Mouse (Mus musculus) forebrain, embryonic 16.5 days (tissue): Measurements from ENCODE around the gene Snx27. TPM values are rescaled to one million over a fixed set of nuclear protein-coding genes. Genes with fewer than 3 reads are reported as not detected.

Experiments
- ATAC-seq: fragments of 200-750 bp; cut with Nextera tagmentation; 2 replicates; pipeline ENCODE4 v1.8.0; 2017; ENCODE audit warnings: mild to moderate bottlenecking, moderate library complexity
- H3K27ac ChIP-seq: fragments of 300-500 bp; sonication (generic); 2 replicates; pipeline ENCODE4 v1.5.1; 2014; ENCODE audit warnings: low read length, control low read depth
- H3K27me3 ChIP-seq: fragments of 300-500 bp; sonication (generic); replicated peaks from 2 replicates; pipeline ENCODE4 v1.6.1; 2014; ENCODE audit warnings: low read length; ENCODE audit not compliant: control insufficient read depth, insufficient read depth
- H3K36me3 ChIP-seq: fragments of 300-500 bp; sonication (generic); 2 replicates; pipeline ENCODE4 v1.6.1; 2014; ENCODE audit not compliant: control insufficient read depth, insufficient read depth
- H3K4me1 ChIP-seq: fragments of 300-500 bp; sonication (generic); replicated peaks from 2 replicates; pipeline ENCODE4 v1.6.1; 2014; ENCODE audit warnings: low read length; ENCODE audit not compliant: control insufficient read depth, insufficient read depth
- H3K4me2 ChIP-seq: fragments of 300-500 bp; sonication (generic); 2 replicates; pipeline ENCODE4 v1.6.1; 2014; ENCODE audit warnings: mild to moderate bottlenecking, low read length, control low read depth
- H3K4me3 ChIP-seq: fragments of 300-500 bp; sonication (generic); replicated peaks from 2 replicates; pipeline ENCODE4 v1.5.1; 2014; ENCODE audit warnings: mild to moderate bottlenecking, low read length, control low read depth
- H3K9ac ChIP-seq: fragments of 300-500 bp; sonication (generic); replicated peaks from 2 replicates; pipeline ENCODE4 v1.6.1; 2014; ENCODE audit warnings: low read depth, low read length, control low read depth
- H3K9me3 ChIP-seq: fragments of 300-500 bp; sonication (generic); 2 replicates; pipeline ENCODE4 v1.6.1; 2016; ENCODE audit warnings: low read length; ENCODE audit not compliant: control insufficient read depth
- WGBS: fragments of 180-500 bp; shearing (Covaris S2); extraction: QIAGEN DNeasy Blood & Tissue Kit; methylation state at CpG from one replicate; pipeline ENCODE4 v1.1.7; 2014; 5-methylcytosine and 5-hydroxymethylcytosine counted together
- polyA plus RNA-seq: library from polyadenylated mRNA; unstranded; fragments of >200 nt; fragmentation: Nextera tagmentation; extraction: Ambion mirVana; gene quantifications from 2 replicates; pipeline ENCODE4 v1.2.1, GENCODE M21; 2015

Gene Snx27
- polyA plus RNA-seq, 1 experiment from 2014 or later, result 85.2 TPM

DNA sequence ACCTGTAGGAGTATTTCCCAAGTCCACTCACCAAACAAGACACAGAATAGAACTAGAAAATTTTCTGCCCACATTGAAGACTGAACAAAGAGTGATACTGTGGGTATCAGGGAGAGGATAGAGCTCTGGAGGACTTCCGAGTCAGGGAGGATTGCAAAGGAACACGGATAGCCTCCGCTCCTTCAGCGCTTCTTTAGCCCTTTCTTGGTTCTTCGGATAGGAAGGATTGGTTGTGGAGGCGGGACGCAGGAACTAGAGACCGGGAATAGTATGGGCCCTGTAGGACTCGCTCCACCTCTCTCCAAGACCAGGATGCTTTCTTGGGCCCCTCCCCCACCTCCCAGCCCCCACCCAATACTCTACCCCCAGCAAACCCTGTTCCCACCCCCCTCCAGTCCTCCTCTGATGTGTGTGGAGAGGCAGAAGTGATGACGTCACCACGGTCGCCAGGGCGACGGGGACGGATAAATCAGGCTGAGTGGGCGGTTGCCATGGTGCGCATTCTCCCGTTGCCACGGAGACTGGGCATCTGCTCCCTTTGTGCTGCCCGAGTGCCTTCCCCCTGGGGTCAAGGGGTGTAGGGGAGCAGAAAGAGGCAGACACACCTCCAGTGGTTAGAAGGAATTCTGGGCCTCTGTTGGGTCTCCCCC is 98.6 kb downstream of the Snx27 start:
- H3K4me2 ChIP-seq, result peak overlapping the region; percentile 49
- peak overlapping the region; percentile 82 for H3K27ac ChIP-seq
- 4% methylated on average over 20 of the region's 20 CpGs for WGBS
- H3K4me3 ChIP-seq, result peak overlapping the region; percentile 27
- H3K4me1 ChIP-seq, result peaks cover 84% of the 10 kb centered on the region
- peak; percentile 88 for ATAC-seq
- H3K9me3 ChIP-seq, result no peaks in the 10 kb centered on the region
- no peaks in the 10 kb centered on the region for H3K27me3 ChIP-seq
- H3K9ac ChIP-seq, result peak overlapping the region; percentile 43
- H3K36me3 ChIP-seq, result peaks cover 25% of the 10 kb centered on the region

GRCm38 (mm10) chr3:94482764-94483385 is 99.6 kb downstream of the Snx27 start:
- no peak overlapping the region for H3K9ac ChIP-seq
- peaks cover 84% of the 10 kb centered on the region for H3K4me1 ChIP-seq
- ATAC-seq, result no peak
- 84% methylated on average over 17 of the region's 17 CpGs for WGBS
- no peaks in the 10 kb centered on the region for H3K9me3 ChIP-seq
- peak overlapping the region; percentile 19 for H3K4me2 ChIP-seq
- H3K27ac ChIP-seq, result peak overlapping the region; percentile 44
- peaks cover 20% of the 10 kb centered on the region for H3K36me3 ChIP-seq
- H3K27me3 ChIP-seq, result no peaks in the 10 kb centered on the region
- H3K4me3 ChIP-seq, result no peak overlapping the region

GRCm38 (mm10) chr3:94481429-94481828 is 101.1 kb downstream of the Snx27 start:
- Histone ChIP-seq H3K27ac (no peak overlapping the region), H3K4me2 (no peak overlapping the region), H3K9ac (0 out of 2 replicates have a peak overlapping the region, but pooled peaks have one; percentile 6), H3K4me3 (no peak overlapping the region), H3K27me3 (no peaks in the 10 kb centered on the region), H3K4me1 (peaks cover 83% of the 10 kb centered on the region), H3K9me3 (no peaks in the 10 kb centered on the region), H3K36me3 (peaks cover 10% of the 10 kb centered on the region)
- WGBS, result 70% methylated on average over 4 of the region's 4 CpGs
- no peak for ATAC-seq

- WGBS, result 18% methylated on average over 16 of the region's 16 CpGs
- ATAC-seq, result no peak
- Histone ChIP-seq H3K4me1 (peaks cover 73% of the 10 kb centered on the region), H3K27me3 (no peaks in the 10 kb centered on the region), H3K27ac (no peak within 1 kb of the TSS; the same call in 1 of the 2 replicates), H3K4me2 (peak within 1 kb of the TSS; percentile 89), H3K9ac (peak within 1 kb of the TSS; percentile 97), H3K36me3 (peaks cover 10% of the 10 kb centered on the region), H3K4me3 (peak within 1 kb of the TSS; percentile 75), H3K9me3 (no peaks in the 10 kb centered on the region)
Measured at GRCm38 (mm10) chr3:94480291-94480884, 102.1 kb downstream of the Snx27 start, which contains the start of gene Riiad1. TSS of gene Riiad1 (minus strand) at chr3:94480341.

DNA sequence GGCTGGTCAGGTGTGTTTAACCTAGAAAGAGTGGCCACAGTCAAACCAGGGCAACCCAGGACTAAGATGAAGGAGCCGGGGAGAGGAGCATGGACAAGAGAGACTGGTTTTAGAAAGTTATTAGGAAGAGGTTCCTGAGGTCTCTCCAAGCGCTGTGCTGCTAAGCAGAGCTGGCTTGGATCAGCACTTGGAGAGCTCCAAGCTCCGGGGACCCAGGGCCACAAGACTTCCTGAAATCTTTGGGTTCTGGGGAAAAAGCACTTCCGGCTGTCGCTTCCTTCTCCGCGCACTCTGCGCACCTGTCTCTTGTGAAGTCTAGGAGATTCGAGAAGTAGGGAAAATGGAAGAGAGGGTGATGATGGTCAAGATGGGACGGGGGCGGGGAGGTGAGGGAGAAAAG is 103.0 kb downstream of the Snx27 start:
- Histone ChIP-seq H3K27ac (no peak overlapping the region; the same call in 1 of the 2 replicates), H3K9me3 (no peaks in the 10 kb centered on the region), H3K4me2 (peak overlapping the region; percentile 89), H3K27me3 (no peaks in the 10 kb centered on the region), H3K9ac (peak overlapping the region; percentile 97), H3K4me3 (peak overlapping the region; percentile 75), H3K36me3 (peaks cover 10% of the 10 kb centered on the region), H3K4me1 (peaks cover 65% of the 10 kb centered on the region)
- ATAC-seq, result no peak
- 21% methylated on average over 11 of the region's 11 CpGs for WGBS

- 6% methylated on average over 9 of the region's 9 CpGs for WGBS
- Histone ChIP-seq H3K4me1 (peaks cover 60% of the 10 kb centered on the region), H3K36me3 (peaks cover 10% of the 10 kb centered on the region)
Measured at GRCm38 (mm10) chr3:94478591-94479169, 103.8 kb downstream of the Snx27 start.

DNA sequence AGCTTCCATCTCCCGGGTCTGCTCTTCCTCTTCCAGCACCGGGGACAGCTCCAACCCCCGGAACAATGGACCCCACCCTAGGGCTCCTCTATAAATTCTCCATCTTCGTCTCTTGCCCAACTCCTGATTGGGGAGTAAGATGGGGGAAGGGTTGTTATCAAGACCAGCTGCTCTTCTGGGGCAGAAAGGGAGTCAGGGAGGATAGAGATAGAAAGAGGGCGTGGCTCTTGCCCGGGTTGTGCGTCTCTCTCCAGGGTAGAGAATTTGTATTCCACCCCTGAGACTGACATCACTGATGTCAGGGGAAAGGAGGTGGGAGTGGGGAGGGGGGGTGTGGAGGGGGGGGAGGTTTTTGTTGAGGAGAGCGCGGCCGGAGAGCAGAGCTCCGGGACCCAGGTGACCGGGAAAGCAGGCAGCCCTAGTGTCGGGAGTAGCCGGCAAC is 104.5 kb downstream of the Snx27 start, which contains the start of gene Celf3:
Gene Celf3 (plus strand): TSS at position 315 of the 442 bp plus-strand sequence.
- Histone ChIP-seq H3K4me3 (peak within 1 kb of the TSS; percentile 75), H3K9me3 (no peaks in the 10 kb centered on the region), H3K27me3 (no peaks in the 10 kb centered on the region), H3K9ac (peak within 1 kb of the TSS; percentile 97), H3K27ac (peak within 1 kb of the TSS; percentile 95), H3K4me2 (peak within 1 kb of the TSS; percentile 89), H3K36me3 (peaks cover 10% of the 10 kb centered on the region), H3K4me1 (peaks cover 58% of the 10 kb centered on the region)
- peak; percentile 94 for ATAC-seq
- WGBS, result 0% methylated on average over 14 of the region's 14 CpGs

More at GRCm38 (mm10) chr3:94478591-94479169, 103.8 kb downstream of the Snx27 start:
- H3K4me2 ChIP-seq, result peak overlapping the region; percentile 89
- H3K4me3 ChIP-seq, result peak overlapping the region; percentile 75
- peak; percentile 19 for ATAC-seq
- H3K9me3 ChIP-seq, result no peaks in the 10 kb centered on the region
- H3K27me3 ChIP-seq, result no peaks in the 10 kb centered on the region
- peak overlapping the region; percentile 95 for H3K27ac ChIP-seq
- peak overlapping the region; percentile 97 for H3K9ac ChIP-seq

- ATAC-seq, result peak; percentile 24
- peaks cover 58% of the 10 kb centered on the region for H3K4me1 ChIP-seq
- WGBS, result 12% methylated on average over 4 of the region's 4 CpGs
Measured at GRCm38 (mm10) chr3:94477444-94477843, 105.1 kb downstream of the Snx27 start.

More at GRCm38 (mm10) chr3:94477444-94477843, 105.1 kb downstream of the Snx27 start:
- Histone ChIP-seq H3K27me3 (no peaks in the 10 kb centered on the region), H3K4me3 (peak overlapping the region; percentile 75), H3K9me3 (no peaks in the 10 kb centered on the region), H3K9ac (peak overlapping the region; percentile 68), H3K4me2 (peak overlapping the region; percentile 89), H3K36me3 (peaks cover 8% of the 10 kb centered on the region), H3K27ac (peak overlapping the region; percentile 95)
